Mouse (Mus musculus): Measurements from ENCODE around the gene Chd3.

Chd3 gene

GRCm38 (mm10) chr11:69389531-69390399 is 20.6 kb upstream of the Chd3 start:
- no peak for DNase-seq (ENCODE audit: low spot score in 2 of 2)

- DNase-seq (ENCODE audit: low spot score in 2 of 2), result no peak
Measured at GRCm38 (mm10) chr11:69388680-69389079, 19.5 kb upstream of the Chd3 start.

GRCm38 (mm10) chr11:69386758-69387157 is 17.6 kb upstream of the Chd3 start:
- no peak for DNase-seq (ENCODE audit: low spot score in 2 of 2)

DNA sequence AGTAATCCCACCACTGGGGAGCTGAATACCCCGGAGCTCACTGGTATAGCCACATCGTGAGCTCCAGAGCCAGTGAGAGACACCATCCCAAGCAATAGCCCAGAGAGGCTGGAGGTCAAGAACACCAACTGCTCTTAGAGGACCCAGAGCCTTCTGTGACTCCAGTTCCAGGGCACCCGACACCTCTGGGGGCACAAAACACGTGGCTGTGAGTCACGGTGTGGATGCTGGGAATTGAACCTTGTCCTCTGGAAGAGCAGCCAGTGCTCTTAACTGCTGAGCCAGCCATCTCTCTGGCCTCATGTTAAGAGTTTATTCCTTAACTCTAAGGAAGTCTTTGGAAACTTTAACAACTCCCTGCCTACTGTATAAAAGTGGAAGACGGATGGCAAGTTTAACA is 15.8 kb upstream of the Chd3 start:
- no peak for DNase-seq (ENCODE audit: low spot score in 2 of 2)

- DNase-seq (ENCODE audit: low spot score in 2 of 2), result no peak
Measured at GRCm38 (mm10) chr11:69382478-69383105, 13.4 kb upstream of the Chd3 start.

- DNase-seq (ENCODE audit: low spot score in 2 of 2), result no peak
Measured at GRCm38 (mm10) chr11:69381356-69381755, 12.2 kb upstream of the Chd3 start.

DNA sequence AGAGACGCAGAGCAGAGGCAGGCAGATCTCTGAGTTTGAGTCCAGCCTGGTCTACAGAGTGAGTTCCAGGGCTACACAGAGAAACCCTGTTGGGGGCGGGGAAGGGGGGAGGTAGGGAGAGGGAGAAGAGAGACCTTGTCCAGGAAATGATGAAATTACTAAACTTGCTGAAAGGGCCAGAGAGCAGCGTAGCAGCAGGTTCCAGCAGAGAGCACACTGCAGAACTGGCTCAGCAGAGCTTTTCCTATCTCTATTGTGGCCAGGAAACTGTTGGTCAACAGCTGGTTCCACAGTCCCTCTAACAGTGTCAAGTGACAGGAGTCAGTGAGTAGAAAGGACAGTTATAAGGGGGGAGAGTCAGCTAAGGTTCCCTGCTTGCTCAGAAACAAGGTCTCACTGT is 10.4 kb upstream of the Chd3 start:
- no peak for DNase-seq (ENCODE audit: low spot score in 2 of 2)

DNA sequence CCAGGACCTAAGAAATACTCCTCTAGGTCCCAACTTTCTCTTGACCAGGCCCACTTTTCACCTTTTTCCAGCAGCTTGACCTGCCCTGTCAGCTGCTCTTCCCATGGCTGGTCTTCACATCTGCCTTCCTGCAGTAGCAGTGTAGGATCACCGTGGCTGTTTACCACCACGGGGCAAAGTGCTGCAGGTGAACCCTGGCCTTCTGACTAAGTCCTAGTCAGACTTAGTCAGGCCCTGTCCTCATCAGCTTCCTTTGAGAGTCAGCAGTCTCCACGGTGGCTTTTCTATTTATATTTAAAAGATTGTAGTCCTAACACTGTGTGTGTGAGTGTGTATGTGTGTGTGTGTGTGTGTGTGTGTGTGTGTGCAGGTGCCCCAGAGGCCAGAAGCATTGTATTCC is 8.6 kb upstream of the Chd3 start:
- no peak for DNase-seq (ENCODE audit: low spot score in 2 of 2)

DNA sequence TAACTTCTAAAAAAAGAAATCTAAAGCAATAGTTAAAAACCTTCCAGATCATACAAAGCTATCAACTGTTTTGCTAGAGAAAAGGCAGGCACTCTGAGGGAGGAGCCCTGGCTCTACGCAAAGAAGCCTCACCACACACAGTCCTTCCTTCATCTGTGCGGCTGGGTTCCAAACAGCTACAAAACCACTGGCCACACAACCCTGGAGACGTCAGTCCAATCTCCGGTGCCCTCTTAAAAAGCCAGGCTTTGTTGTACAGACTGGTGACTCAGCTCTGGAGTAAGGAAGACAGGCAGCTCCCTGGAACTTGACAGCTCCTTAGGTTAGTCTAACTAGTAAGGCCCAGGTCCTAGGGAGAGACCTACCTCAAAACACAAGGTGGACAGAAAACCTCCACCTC is 6.4 kb upstream of the Chd3 start:
- DNase-seq (ENCODE audit: low spot score in 2 of 2), result no peak

DNA sequence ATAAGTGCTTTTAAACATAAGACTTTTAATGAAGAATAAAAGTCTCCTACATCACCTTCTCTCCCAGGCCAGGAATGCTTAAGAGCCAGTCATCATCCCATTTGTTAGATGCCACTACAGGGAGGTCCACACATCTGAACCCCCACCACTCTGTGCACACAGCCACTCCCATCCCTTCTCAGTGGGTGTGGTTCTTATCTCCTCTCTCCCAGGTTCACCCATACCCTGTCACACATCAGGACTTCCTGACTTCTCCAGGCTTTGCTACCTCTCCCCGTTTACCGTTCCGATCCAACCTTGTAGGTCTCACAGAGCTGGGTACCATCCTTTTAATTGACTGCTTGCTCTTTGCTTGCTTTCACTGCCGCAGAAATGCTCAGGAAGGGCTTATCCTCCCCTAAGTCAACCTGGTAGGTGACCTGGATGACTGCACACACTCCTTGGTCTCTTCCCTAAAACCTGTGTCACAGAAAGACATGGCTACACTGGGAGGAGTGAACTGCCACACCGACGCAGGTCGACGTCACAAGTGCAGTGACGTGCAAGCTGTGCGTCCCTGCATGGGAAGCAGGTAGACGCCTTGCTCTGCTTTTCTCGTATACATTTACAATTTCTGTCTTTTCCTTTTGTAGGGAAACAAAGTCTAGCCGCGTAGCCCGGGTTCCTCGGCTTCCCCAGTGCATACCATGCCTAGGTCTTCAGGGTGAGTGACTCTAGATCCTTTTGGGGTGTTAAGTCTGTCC is 4.2 kb upstream of the Chd3 start:
- DNase-seq (ENCODE audit: low spot score in 2 of 2), result no peak

DNA sequence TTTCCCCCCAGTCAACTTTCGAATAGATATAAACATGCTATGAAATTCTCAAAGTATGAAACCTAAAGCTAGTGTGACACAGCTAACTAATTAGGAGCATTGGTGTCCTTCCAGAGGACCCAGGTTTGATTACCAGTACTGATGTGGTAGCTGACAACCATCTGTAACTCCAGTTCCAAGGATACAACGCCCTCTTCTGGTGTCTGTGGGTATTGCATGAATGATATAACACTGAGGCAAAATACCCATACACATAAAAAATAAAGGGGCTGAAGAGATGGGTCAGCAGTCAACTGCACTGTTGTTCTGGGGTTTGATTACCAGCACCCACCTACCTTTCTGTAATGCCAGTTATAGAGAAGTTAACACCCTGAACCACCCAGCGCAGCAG is 3.6 kb upstream of the Chd3 start:
- DNase-seq (ENCODE audit: low spot score in 2 of 2), result no peak

DNA sequence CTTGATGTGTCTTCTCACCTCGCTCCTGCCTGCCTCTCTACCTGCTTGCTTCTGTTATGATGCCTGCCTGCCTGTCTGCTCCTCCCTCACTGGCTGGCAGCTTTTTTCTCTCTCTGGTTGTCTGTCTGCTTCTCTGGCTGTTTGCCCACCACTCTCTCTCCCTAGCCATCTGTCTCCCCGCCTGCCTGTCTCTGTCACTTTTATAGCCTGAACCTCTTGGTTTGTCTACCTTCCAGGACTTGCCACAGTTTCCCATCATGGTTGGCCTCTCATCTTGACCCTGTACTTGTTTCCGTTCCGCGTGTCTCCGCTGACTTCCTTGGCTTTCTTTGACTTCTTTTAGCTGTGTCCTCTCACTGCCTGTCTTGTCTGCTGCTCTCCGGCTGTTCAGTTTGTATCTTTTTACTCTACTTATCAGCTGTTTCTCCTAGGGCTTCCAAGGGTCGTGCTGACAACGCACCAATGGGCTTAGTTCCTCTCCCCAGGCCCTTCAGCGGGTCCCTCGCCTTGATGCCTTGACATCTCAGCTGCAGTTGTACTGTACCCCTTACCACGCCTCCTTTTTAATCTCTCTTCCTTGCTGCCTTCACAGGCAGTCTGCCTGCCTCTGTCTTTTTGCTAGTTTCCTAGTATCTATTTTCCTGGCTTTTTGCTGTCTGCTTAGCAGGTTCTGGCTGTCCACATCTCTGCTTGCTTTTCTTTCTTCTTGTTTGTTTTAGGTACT is 3.0 kb upstream of the Chd3 start:
- peak; percentile 52 to 65 for DNase-seq (ENCODE audit: low spot score in 2 of 2)

DNA sequence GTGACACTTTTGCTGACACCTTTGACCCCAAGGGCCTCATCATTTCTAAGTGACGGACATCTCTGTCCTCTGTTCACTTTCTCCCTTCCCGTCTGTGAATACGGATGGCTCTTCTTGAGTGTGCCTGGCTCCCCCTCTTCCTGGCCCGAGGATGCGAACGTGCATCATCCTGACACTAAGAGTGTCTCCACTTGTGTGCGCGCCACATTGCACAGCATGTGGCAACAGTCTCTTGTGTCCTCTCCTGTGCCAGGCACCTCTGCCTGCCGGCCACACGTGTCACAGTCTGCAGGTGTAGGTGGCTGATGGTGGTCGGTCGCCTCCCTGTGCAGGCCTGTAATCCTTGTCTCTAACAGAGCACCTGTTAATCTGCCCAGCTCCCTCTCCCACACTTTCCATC is 2.4 kb upstream of the Chd3 start:
- DNase-seq (ENCODE audit: low spot score in 2 of 2), result no peak

DNA sequence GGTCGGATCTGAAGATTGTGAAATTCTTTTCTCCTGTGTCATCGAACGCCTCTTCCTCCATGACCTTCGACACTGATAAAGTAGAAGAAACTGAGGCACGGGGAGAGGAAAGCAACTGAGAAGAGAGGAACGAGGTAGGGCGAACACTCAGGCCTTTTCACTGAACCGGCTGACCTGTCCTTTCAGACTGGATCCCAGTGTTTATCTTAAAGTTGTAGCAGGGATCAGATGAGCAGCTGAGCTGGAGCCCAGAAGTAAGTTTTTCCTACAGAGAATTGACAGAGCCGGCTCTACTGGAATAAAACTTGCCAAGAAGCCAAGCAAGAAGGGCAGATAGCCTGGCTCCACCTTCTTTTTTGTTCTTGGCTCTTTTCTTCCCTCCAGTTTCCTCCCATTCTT is 1.6 kb upstream of the Chd3 start:
- no peak for DNase-seq (ENCODE audit: low spot score in 2 of 2)

- no peak for DNase-seq (ENCODE audit: low spot score in 2 of 2)
Measured at GRCm38 (mm10) chr11:69369990-69370816, 997 bp upstream of the Chd3 start.

GRCm38 (mm10) chr11:69368356-69369214 is 621 bp downstream of the Chd3 start:
- DNase-seq (ENCODE audit: low spot score in 2 of 2), result no peak

DNA sequence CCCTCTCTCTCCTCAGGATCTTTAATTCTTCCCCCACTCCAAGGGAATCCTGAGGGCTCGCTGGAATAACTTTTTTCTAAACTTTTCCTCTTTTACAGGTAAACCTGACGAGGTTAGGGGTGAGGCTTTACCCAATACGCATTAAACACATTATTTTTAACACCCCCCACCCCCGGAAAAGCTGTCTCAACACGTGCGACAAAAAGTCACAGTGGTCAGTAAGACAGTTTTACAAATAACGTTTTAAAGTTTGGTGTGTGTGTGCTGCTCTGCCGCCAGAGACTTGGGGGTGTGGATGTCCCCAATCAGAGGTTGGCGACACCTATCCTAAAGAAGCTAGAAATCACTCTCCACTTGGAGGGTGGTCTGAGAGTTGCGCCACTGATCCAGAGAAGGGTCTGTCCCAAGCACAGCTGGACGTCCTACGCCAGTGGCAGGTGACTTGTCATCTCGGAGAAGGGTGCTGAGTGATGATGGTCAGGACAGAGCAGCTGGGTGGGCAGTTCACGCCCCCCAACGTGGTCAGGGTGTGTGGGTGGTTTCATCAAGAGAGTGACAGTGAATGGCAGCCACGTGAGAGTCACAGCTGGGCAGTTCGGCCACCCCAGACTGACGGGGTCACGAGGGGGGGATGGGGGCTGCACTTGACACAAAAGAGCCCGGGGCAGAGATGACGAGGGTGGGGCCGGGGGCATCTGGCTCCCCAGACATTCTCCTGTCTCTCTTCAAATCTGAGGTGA is 1.4 kb downstream of the Chd3 start:
- DNase-seq (ENCODE audit: low spot score in 2 of 2), result no peak

DNA sequence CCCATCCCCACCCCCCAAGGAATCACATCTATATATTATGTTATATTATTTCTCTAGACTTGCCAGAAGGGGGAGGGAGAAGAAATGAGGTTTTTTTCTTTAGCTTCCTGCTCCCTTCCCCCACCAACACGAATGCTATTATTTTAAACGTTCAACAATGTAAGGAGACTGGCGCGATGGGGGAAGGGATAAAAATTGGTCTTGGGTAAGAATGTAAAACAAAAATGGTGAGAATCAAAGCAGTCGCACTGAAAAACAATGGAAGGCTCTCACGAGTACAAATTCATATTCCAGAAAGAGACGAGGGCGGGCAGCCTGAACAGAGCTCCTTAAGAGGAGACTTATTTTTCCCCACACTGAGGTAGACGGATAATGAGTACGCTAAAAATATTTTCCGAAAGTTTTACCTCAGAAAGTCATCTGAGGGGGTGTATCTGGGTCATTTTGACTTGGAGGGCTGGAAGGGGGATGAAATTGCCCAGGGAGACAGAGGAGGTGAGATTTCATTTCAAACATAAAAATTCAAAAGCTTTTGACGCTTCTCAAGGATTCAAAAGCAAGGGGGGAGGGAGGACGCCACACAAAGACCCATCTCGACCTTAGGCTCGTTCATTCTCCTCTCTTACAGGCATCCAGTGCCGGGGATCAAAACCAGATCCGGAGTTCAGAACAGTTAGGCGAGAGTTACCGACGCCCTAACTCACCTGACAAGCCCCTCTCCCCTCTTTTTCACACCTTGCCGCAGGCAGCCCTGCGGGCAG is 2.2 kb downstream of the Chd3 start:
- peak in 1 of 2 experiments; percentile 42 for DNase-seq (ENCODE audit: low spot score in 2 of 2)
